Mouse (Mus musculus) adrenal gland, postnatal 36 days (tissue): ENCODE data around the gene Rnf181. TPM values are rescaled to one million over a fixed set of nuclear protein-coding genes. Genes with fewer than 3 reads are reported as not detected.
A peak's percentile ranks its signal among the peaks of the same experiment; 100 is the strongest.

Source experiments
- DNase-seq, 2 experiments: peaks; one replicate each; pipeline ENCODE4 v3.0.0; 2021; ENCODE audit warnings: mixed read lengths in 1 of 2
- total RNA-seq, 2 experiments: library from RNA; stranded (reverse); gene quantifications; 2 replicates each; pipeline ENCODE4 v1.2.3; 2021

Rnf181 gene
- total RNA-seq, 2 experiments from 2014 or later = 258 to 471 TPM

DNA sequence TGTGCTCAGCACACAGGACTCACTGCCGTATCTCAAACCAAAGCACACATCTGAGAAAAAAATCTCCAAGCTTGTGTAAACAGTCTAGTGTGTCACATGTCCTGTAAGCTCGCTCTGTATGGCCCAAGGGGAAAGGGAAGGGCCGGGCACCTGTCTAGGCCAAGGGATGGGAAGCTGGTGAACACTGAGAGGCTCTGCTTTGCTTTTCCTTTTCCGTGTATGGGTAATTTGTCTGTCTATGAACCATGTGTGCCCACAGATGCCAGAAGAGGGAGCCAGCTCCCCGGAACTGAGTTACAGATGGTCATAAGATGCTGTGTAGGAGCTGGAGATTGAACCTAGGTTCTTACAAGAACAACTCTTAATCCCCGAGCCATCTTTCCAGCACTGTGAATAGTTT is 40.5 kb downstream of the Rnf181 start:
- peak; percentile 53 to 56 for DNase-seq

GRCm38 (mm10) chr6:72323786-72324508 is 42.8 kb downstream of the Rnf181 start:
- no peak for DNase-seq

- DNase-seq = no peak
These were observed 43.8 kb downstream of the Rnf181 start for GRCm38 (mm10) chr6:72322936-72323335.

DNA sequence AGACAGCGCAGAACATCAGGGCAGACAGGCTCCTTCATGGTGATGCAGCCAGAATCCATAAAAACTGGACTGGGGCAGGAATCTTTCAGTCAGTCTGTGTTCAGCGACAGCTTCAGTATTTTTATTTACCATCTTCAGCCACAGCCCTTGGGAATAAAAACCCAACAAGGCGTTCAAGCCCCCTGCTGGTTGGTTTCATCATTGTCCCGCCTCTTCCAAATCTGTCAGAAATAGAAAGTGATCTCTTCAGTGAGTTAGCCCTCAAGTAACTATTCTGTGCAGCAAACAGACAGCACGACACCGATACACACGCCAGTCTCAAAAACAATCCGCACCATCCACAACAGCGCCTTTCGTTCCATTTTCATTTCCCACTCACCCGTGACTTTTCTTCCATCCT is 47.7 kb downstream of the Rnf181 start:
- peak; percentile 26 to 44 for DNase-seq

DNA sequence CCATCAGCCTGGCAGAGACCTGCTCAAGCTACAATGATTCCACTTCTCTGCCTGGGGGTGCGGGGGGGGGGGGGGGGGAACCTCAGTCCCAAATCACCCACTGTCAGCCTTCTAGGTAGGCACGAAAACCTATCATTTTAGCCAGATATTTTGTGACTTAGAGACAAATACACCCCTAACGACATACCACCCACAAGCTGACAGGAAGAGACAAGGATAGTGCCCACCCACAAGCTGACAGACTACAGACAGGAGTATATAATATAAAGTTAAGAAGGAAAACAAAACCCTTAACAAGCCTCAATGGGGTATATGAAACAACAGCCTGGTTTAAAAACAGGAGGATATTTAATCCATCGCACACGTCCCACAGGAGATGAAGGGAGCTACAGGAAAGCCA is 48.3 kb downstream of the Rnf181 start:
- DNase-seq = no peak

DNA sequence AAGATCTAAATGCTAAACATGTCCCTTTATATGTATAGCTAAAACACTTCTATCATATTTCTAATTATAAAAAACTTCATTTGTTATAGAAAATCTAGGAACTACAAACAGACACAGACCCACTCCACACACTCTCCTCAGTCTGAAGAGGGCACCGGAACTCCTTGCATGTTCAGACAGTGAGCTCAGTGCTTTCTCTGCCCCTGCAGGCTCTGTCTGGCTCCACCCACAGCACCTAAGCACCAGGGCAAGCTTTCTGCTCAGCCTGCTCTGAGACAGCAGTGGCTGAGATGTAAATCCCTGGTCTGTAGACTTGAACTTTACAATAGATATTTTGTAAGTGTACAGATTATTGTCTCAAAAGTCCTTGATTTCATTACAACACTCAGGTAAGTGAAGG is 50.7 kb downstream of the Rnf181 start:
- DNase-seq = no peak

- no peak for DNase-seq
These were observed 51.4 kb downstream of the Rnf181 start for GRCm38 (mm10) chr6:72315384-72315783.

DNA sequence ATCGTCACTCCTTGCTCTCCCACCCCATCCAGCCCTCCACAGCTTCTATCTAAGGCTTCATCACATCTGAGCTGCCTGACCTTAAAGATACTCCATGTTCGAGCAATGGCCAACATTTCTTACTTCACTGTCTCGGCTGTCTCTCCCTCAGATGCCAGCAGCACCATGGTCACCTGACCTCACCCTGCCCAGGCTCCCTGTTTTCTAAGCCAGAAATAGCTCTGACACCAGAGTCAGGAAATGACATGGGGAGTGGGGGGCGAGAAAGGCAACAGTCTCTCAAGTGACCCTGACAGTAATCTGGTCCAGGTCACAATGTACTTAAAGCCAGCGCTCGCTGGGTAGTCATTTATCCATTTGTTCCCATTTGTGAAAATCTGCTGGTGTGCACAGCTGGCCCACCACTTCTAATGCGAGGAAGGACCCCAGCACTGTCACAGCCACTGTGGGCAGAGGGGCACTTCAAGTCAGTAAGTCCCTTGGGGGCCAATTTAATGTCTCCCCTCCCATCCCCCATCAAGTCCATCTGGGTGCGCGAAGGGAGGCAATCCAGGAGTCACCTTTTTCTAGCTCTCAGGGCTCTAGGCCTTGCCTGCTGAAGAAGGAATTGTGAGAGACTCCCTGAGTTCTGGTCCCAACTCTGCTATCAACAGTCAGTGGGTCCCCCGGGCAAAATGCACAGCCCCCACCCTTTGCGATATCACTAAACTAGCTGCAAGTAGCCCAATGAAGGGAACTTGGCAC is 53.5 kb downstream of the Rnf181 start:
- DNase-seq = no peak

GRCm38 (mm10) chr6:72312198-72312597 is 54.6 kb downstream of the Rnf181 start:
- DNase-seq = no peak

Other genes with a start within 250 kb of the Rnf181 start
- 1 to 10 TPM; 3.1 to 3.2 TPM for gene Atoh8, start 131.4 kb downstream of the Rnf181 start, total RNA-seq
- not detected for gene Sftpb, start 62.3 kb downstream of the Rnf181 start, total RNA-seq
- 10 to 100 TPM; 29.5 to 35.1 TPM for gene Usp39, start 21.8 kb downstream of the Rnf181 start, total RNA-seq
- 10 to 100 TPM; 24.1 to 30.5 TPM for gene 0610030E20Rik, start 19.6 kb downstream of the Rnf181 start, total RNA-seq
- gene Tmem150a, start 11.5 kb downstream of the Rnf181 start, total RNA-seq = 10 to 100 TPM; 19.5 to 22.5 TPM
- 10 to 100 TPM; 35.1 to 38.5 TPM for gene Vamp5, start 13.5 kb upstream of the Rnf181 start, total RNA-seq
- 100 to 1,000 TPM; 104 to 156 TPM for gene Vamp8, start 23.7 kb upstream of the Rnf181 start, total RNA-seq
- 10 to 100 TPM; 49.4 to 69.6 TPM for gene Ggcx, start 47.4 kb upstream of the Rnf181 start, total RNA-seq
- gene Mat2a, start 72.6 kb upstream of the Rnf181 start, total RNA-seq = 100 to 1,000 TPM; 227 to 350 TPM
- under 1 TPM in 1 of 2 experiments, not detected in 1; 0.40 TPM for gene Sh2d6, start 154.8 kb upstream of the Rnf181 start, total RNA-seq
- 10 to 100 TPM; 41.3 to 45.5 TPM for gene Capg, start 177.4 kb upstream of the Rnf181 start, total RNA-seq
- gene Elmod3, start 231.5 kb upstream of the Rnf181 start, total RNA-seq = 10 to 100 TPM; 16.0 to 17.4 TPM
- gene Retsat, start 231.5 kb upstream of the Rnf181 start, total RNA-seq = 100 to 1,000 TPM; 295 to 376 TPM